Mouse (Mus musculus): ENCODE measurements around the gene Sirt1. TPM values are rescaled to one million over a fixed set of nuclear protein-coding genes. Genes with fewer than 3 reads are reported as not detected.

Gene Sirt1
- total RNA-seq (2023): 10 to 100 TPM; 58.6 to 63.7 TPM

DNA sequence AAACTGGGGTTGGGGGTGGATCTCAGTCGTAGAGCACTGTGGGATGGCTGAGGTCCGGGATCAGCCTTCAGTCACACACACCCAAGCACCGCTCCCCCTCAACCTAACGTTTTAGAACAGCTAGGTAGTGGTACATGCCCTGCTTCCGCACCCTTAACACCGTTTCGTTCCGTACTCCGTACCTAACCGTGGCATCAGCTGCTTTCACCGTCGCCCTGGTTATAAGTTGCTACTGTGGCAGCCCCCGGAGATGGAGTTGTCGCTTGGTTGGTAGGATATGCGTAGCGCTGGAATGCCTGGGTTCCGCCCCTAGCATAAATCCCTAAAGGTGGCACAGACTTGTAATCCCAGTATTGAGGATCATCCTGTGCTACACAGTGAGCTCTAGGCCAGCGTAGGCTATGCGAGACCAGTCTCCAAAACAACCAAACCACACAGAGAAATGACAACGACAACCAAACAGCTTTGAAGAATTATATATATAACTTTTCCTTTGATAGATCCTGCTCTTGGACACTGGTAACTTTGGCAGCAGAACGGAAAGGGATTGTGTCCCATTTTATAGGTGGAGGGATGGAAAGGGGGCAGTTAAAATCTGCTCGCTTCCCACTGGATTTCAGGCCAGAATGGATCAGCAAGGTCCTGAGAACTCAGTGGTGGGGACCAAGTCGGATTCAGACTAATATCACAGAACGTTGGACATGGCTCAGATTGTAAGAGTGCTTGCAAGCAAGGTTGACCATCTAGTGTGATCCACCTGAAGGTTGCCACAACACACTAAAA, at the start of gene Sirt1:
TSS of gene Sirt1 (minus strand) at position 207 of the 783 bp plus-strand sequence.

GRCm38 (mm10) chr10:63429785-63430305, 48.3 kb upstream of the Sirt1 start, which contains the start of gene Ctnna3:
TSS of gene Ctnna3 (plus strand) at chr10:63430098.

DNA sequence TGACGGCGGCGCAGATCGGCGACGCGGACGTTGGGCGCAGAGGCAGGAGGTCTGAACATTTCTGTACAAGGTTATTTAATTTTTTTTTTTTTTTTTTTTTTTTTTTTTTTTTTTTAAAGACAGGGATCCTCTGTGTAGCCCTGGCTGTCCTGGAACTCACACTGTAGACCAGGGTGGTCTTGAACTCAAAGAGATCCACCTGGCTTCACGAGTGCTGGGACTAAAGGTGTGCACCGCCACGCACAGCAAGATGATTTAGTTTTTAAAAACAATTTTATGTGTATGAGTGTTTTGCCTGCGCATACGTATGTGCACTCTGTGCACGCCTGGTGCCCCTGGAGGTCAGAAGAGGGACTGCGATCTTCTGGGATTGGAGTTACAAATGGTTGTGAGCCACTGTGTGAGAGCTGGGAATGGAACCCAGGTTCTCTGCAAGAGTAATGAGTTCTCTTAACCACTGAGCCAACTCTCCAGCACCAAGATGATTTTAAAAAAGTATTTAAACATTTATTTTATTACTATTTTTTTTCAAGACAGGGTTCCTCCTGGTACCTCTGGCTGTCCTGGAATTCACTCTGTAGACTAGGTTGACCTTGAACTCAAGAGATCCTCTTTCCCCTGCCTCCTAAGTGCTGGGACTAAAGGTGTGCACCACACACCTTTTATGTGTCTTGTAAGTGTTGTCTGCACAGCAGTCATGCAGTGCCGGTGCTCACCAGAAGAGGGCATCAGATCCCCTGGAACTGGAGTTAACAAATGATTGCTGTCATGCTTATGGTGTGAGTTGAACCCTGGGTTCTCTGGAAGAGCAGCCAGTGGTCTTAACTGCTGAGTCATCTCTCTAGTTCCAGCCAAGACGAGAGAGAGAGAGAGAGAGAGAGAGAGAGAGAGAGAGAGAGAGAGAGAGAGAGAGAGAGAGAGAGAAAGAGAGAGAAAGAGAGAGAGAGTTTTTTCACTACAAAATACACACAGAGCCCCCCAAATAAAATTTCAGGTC, 40.5 kb upstream of the Sirt1 start, which contains the start of gene Gm7075:
TSS of gene Gm7075 (minus strand) at position 51 of the 997 bp plus-strand sequence.

DNA sequence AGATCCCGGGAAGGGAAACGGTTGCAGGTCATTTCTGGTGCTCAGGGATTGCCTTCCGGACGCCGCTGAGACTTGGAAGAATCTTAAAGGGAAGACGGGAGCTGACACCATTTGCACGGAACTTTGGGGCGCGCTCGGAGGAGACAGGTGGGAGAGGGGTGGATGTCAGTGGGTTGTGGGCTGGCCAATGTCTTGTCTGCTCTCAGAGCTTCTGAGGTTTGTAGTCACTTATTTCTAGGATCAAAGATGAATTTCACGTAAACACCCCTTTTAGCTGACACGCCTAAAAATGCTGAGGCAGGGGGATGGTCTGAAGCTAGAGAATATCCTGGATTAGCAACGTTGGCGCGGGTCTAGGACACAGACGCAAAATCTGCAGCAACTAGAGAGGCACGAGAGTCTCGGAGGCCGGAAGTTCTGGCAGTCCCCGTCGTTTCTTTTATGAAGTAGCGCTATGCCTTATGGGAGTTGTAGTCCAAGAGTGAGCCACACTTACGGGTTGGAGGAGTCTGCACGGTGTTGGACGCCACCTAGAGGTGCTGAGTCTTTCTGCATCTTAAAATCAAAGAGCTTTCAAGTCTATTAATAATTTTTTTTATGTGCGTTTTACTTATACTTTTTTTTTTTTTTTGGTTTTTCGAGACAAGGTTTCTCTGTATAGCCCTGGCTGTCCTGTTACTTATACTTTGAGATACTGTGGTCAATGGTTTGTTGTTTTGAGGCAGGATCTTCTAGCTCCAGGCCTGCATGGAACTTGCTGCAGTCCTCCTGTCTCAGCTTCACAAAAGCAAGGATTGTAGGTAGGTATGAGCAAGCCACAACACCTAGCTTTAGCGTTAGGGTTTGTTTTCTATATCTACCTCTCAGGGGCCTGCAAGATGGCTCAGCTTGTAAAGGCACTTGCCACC, 1.1 kb upstream of the Sirt1 start, which contains the start of gene Dnajc12:
TSS of gene Dnajc12 (plus strand) at position 72 of the 908 bp plus-strand sequence.

Other genes starting within 250 kb of the Sirt1 start
- gene Mypn, start 177.8 kb downstream of the Sirt1 start, total RNA-seq (2023): not detected
- gene Herc4, start 137.9 kb downstream of the Sirt1 start, total RNA-seq (2023): 100 to 1,000 TPM; 243 to 272 TPM
- gene Dnajc12, start 739 bp upstream of the Sirt1 start, total RNA-seq (2023): 1 to 10 TPM; 1.4 to 2.7 TPM
- not detected for gene Gm7075, start 40.1 kb upstream of the Sirt1 start, total RNA-seq (2023)
- gene Ctnna3, start 48.4 kb upstream of the Sirt1 start, total RNA-seq (2023): not detected

Measured in B cell, adult 67 days (primary cell).